Mouse (Mus musculus) CH12.LX (cell line): ENCODE data around the gene Rybp. TPM values are rescaled to one million over a fixed set of nuclear protein-coding genes. Genes with fewer than 3 reads are reported as not detected.

Experiments
- DNase-seq: peaks from one replicate; pipeline ENCODE4 v3.0.0-alpha.2; 2013; ENCODE audit errors: extremely low read depth
- H3K27ac ChIP-seq: 2 replicates; pipeline ENCODE4 v1.5.1; 2012; ENCODE audit warnings: low read depth, mild to moderate bottlenecking, control low read depth, moderate library complexity; ENCODE audit not compliant: insufficient read depth
- H3K27me3 ChIP-seq: replicated peaks from 2 replicates; pipeline ENCODE3; 2012; ENCODE audit warnings: inconsistent platforms
- H3K36me3 ChIP-seq, 2 experiments: replicated peaks in 1 of 2; 2 replicates each; pipeline versions ENCODE3 to v1.6.1; 2012; ENCODE audit warnings: inconsistent platforms in 1 of 2, low read length in 1 of 2, mild to moderate bottlenecking in 1 of 2, mixed read lengths in 1 of 2, moderate library complexity in 1 of 2; ENCODE audit not compliant: control insufficient read depth in 1 of 2, insufficient read depth in 1 of 2
- H3K4me1 ChIP-seq, 2 experiments: 2 replicates each; pipeline ENCODE4 v1.6.1; 2012; ENCODE audit warnings: inconsistent platforms in 1 of 2, moderate library complexity in 1 of 2; ENCODE audit not compliant: insufficient read depth in 2 of 2, control insufficient read depth in 1 of 2
- H3K4me2 ChIP-seq: 2 replicates; pipeline ENCODE4 v1.6.1; 2012; ENCODE audit warnings: low read depth, mild to moderate bottlenecking, control low read depth; ENCODE audit not compliant: poor library complexity, insufficient read depth, severe bottlenecking
- H3K4me3 ChIP-seq, 3 experiments: fragments of 150-350 bp in 1 of 3; sonication (generic) in 1 of 3; replicated peaks in 1 of 3; 2 replicates each; pipeline versions ENCODE3 to v1.5.1; 2011 to 2012; ENCODE audit warnings: low read depth in 2 of 3, low read length in 2 of 3, mild to moderate bottlenecking in 2 of 3, moderate library complexity in 2 of 3, control low read depth in 1 of 3, improper control_type of control experiment in 1 of 3, inconsistent platforms in 1 of 3, mixed read lengths in 1 of 3; ENCODE audit not compliant: poor library complexity in 1 of 3
- H3K79me2 ChIP-seq: replicated peaks from 2 replicates; pipeline ENCODE4 v1.6.1; 2012; ENCODE audit warnings: mild to moderate bottlenecking, moderate library complexity; ENCODE audit not compliant: control insufficient read depth, poor library complexity, insufficient read depth, severe bottlenecking; ENCODE audit errors: extremely low read depth
- H3K9ac ChIP-seq: 2 replicates; pipeline ENCODE4 v1.6.1; 2012; ENCODE audit warnings: low read depth, mild to moderate bottlenecking, control low read depth, moderate library complexity; ENCODE audit not compliant: insufficient read depth
- H3K9me3 ChIP-seq: replicated peaks from 2 replicates; pipeline ENCODE3; 2012; ENCODE audit warnings: low read length, inconsistent platforms, mixed read lengths
- CHD1 ChIP-seq: IDR thresholded peaks from 2 replicates; pipeline ENCODE4 v1.6.1; 2012; ENCODE audit warnings: low read depth, low read length, improper control_type of control experiment, inconsistent platforms
- CHD2 ChIP-seq: IDR thresholded peaks from 2 replicates; pipeline ENCODE4 v1.6.1; 2011; ENCODE audit warnings: low read length, improper control_type of control experiment
- E2F4 ChIP-seq: IDR thresholded peaks from 2 replicates; pipeline ENCODE4 v1.6.1; 2011; ENCODE audit warnings: low read depth, low read length, improper control_type of control experiment; ENCODE audit not compliant: insufficient replicate concordance
- ELF1 ChIP-seq: IDR thresholded peaks from 2 replicates; pipeline ENCODE4 v1.6.1; 2014; ENCODE audit warnings: low read depth, mild to moderate bottlenecking, inconsistent platforms, low read length, improper control_type of control experiment
- EP300 ChIP-seq: IDR thresholded peaks from 2 replicates; pipeline ENCODE4 v1.6.1; 2011; ENCODE audit warnings: low read length, improper control_type of control experiment
- MAFK ChIP-seq: IDR thresholded peaks from 2 replicates; pipeline ENCODE4 v1.6.1; 2011; ENCODE audit warnings: low read length, improper control_type of control experiment; ENCODE audit not compliant: insufficient replicate concordance
- MAX ChIP-seq: IDR thresholded peaks from 2 replicates; pipeline ENCODE4 v1.6.1; 2011; ENCODE audit warnings: low read length, improper control_type of control experiment
- MAZ ChIP-seq: IDR thresholded peaks from 2 replicates; pipeline ENCODE4 v1.6.1; 2012; ENCODE audit warnings: low read depth, mild to moderate bottlenecking, inconsistent platforms, low read length, improper control_type of control experiment, moderate library complexity
- MYC ChIP-seq: IDR thresholded peaks from 2 replicates; pipeline ENCODE4 v1.6.1; 2011; ENCODE audit warnings: low read depth, mild to moderate bottlenecking, improper control_type of control experiment, low read length
- NELFE ChIP-seq: IDR thresholded peaks from 2 replicates; pipeline ENCODE4 v1.6.1; 2011; ENCODE audit warnings: low read depth, low read length, improper control_type of control experiment
- PAX5 ChIP-seq: IDR thresholded peaks from 2 replicates; pipeline ENCODE4 v1.6.1; 2012; ENCODE audit warnings: low read length, inconsistent platforms, mixed read lengths
- SMC3 ChIP-seq: IDR thresholded peaks from 2 replicates; pipeline ENCODE4 v1.6.1; 2011; ENCODE audit warnings: low read depth, low read length, improper control_type of control experiment
- TCF12 ChIP-seq: IDR thresholded peaks from 2 replicates; pipeline ENCODE4 v1.6.1; 2014; ENCODE audit warnings: low read depth, mild to moderate bottlenecking, inconsistent platforms, low read length, improper control_type of control experiment
- USF1 ChIP-seq: IDR thresholded peaks from 2 replicates; pipeline ENCODE4 v1.6.1; 2014; ENCODE audit warnings: low read depth, mild to moderate bottlenecking, inconsistent platforms, low read length, improper control_type of control experiment
- USF2 ChIP-seq: conservative IDR thresholded peaks from 2 replicates; pipeline ENCODE4 v1.6.1; 2011; ENCODE audit warnings: low read depth, low read length, improper control_type of control experiment
- ZC3H11A ChIP-seq: IDR thresholded peaks from 2 replicates; pipeline ENCODE4 v1.6.1; 2012; ENCODE audit warnings: low read depth, mild to moderate bottlenecking, inconsistent platforms, low read length, improper control_type of control experiment
- ZKSCAN1 ChIP-seq: IDR thresholded peaks from 2 replicates; pipeline ENCODE4 v1.6.1; 2012; ENCODE audit warnings: low read depth, inconsistent platforms, low read length, improper control_type of control experiment, borderline replicate concordance
- dilution Hi-C: fragments of 300-500 bp; cut with MboI; formaldehyde crosslinking; loops from 2 replicates; pipeline ENCODE4 v1.14.3; 2020; ENCODE audit warnings: low sequenced_read_pairs; ENCODE audit not compliant: extremely low pct_unique_long_range_greater_than_20kb, extremely low pct_ligation_motif_present
- in situ Hi-C: fragments of 300-500 bp; cut with MboI; formaldehyde crosslinking; loops from 3 replicates; pipeline ENCODE4 v1.14.3; 2019; ENCODE audit warnings: low sequenced_read_pairs, low pct_ligation_motif_present, low pct_unique_long_range_greater_than_20kb, mixed read lengths
- polyA plus RNA-seq: library from polyadenylated mRNA; unstranded; fragments of >175 nt; gene quantifications from 2 replicates; pipeline ENCODE4 v1.2.1, GENCODE M21; 2012; ENCODE audit warnings: low read depth; ENCODE audit not compliant: insufficient read length
- total RNA-seq, 2 experiments: library from RNA; depleted of rRNA; stranded (reverse); fragments of 300-350 nt in 1 of 2; fragments of >200 nt in 1 of 2; gene quantifications; 2 replicates each; pipeline ENCODE4 v1.2.3; 2012 to 2014

Rybp gene
- total and polyA plus RNA-seq, 3 experiments, result 9.1 to 27.4 (median 23.6) TPM

- Histone ChIP-seq H3K4me2 (no peak overlapping the region), H3K27me3 (no peaks in the 10 kb centered on the region), H3K4me1 (peaks cover 4 to 38% of the 10 kb centered on the region in 2 experiments; a peak in 3 of 4 replicates), H3K79me2 (no peaks in the 10 kb centered on the region), H3K9ac (no peak overlapping the region), H3K4me3 (no peak overlapping the region), H3K36me3 (no peaks in the 10 kb centered on the region), H3K9me3 (no peaks in the 10 kb centered on the region), H3K27ac (no peak overlapping the region)
- no peak for DNase-seq
- TF ChIP-seq SMC3 (no peak), PAX5 (no peak), TCF12 (no peak), MYC (no peak), ZKSCAN1 (no peak), USF1 (no peak)
- in situ Hi-C loops (no loop called here), dilution Hi-C loops (no loop called here)
Observed at GRCm38 (mm10) chr6:100332479-100332878, 45.2 kb upstream of the Rybp start.

- TF ChIP-seq CHD1, result no peak
- TF ChIP-seq EP300, result no peak
- TF ChIP-seq CHD2, result no peak
- no peak for TF ChIP-seq MYC
- in situ Hi-C loops, result no loop called here
- Histone ChIP-seq H3K27me3 (no peaks in the 10 kb centered on the region), H3K4me3 (no peak overlapping the region), H3K4me2 (no peak overlapping the region), H3K36me3 (no peaks in the 10 kb centered on the region), H3K79me2 (no peaks in the 10 kb centered on the region), H3K27ac (no peak overlapping the region), H3K9me3 (no peaks in the 10 kb centered on the region), H3K4me1 (peaks cover 4 to 34% of the 10 kb centered on the region in 2 experiments; a peak in 3 of 4 replicates), H3K9ac (no peak overlapping the region)
- no peak for DNase-seq
- dilution Hi-C loops, result no loop called here
Observed at GRCm38 (mm10) chr6:100331582-100331981, 44.3 kb upstream of the Rybp start.

GRCm38 (mm10) chr6:100331055-100331454 lies 43.8 kb upstream of the Rybp start:
- Histone ChIP-seq H3K36me3 (no peaks in the 10 kb centered on the region), H3K4me1 (peaks cover 4 to 29% of the 10 kb centered on the region in 2 experiments; a peak in 3 of 4 replicates), H3K79me2 (no peaks in the 10 kb centered on the region), H3K27me3 (no peaks in the 10 kb centered on the region), H3K9me3 (no peaks in the 10 kb centered on the region), H3K4me2 (no peak overlapping the region), H3K4me3 (no peak overlapping the region), H3K27ac (no peak overlapping the region), H3K9ac (no peak overlapping the region)
- in situ Hi-C loops, result no loop called here
- DNase-seq, result no peak
- TF ChIP-seq USF2 (no peak), SMC3 (no peak), MAFK (no peak), MAX (no peak), ELF1 (no peak), MAZ (no peak), E2F4 (no peak), ZC3H11A (no peak), NELFE (no peak), PAX5 (no peak)
- dilution Hi-C loops, result no loop called here
